Mouse (Mus musculus) bone marrow macrophage, adult 2 months (primary cell): ENCODE results near the gene Slc4a2. TPM values are rescaled to one million over a fixed set of nuclear protein-coding genes. Genes with fewer than 3 reads are reported as not detected.

Source experiments
- H3K27ac ChIP-seq: 2 replicates; pipeline ENCODE4 v1.5.1; 2012; ENCODE audit warnings: low read depth, low read length; ENCODE audit not compliant: insufficient read depth
- H3K4me1 ChIP-seq: 2 replicates; pipeline ENCODE4 v1.6.1; 2012; ENCODE audit warnings: low read length; ENCODE audit not compliant: control insufficient read depth, insufficient read depth
- H3K4me3 ChIP-seq: 2 replicates; pipeline ENCODE4 v1.5.1; 2012; ENCODE audit warnings: mild to moderate bottlenecking, low read length, moderate library complexity; ENCODE audit not compliant: insufficient read depth
- CTCF ChIP-seq: IDR thresholded peaks from 2 replicates; pipeline ENCODE4 v1.5.1; 2012; ENCODE audit warnings: low read depth, mild to moderate bottlenecking, low read length, moderate library complexity
- POLR2A ChIP-seq: IDR thresholded peaks from 2 replicates; pipeline ENCODE4 v1.6.1; 2012; ENCODE audit warnings: mild to moderate bottlenecking, low read depth, low read length, borderline replicate concordance
- polyA plus RNA-seq: library from polyadenylated mRNA; stranded (reverse); fragments of >200 nt; gene quantifications from 2 replicates; pipeline ENCODE4 v1.2.4, GENCODE M21; 2012; ENCODE audit not compliant: missing spikeins, insufficient read depth, insufficient read length

The Slc4a2 gene
- polyA plus RNA-seq, 1 experiment: 45.1 TPM

DNA sequence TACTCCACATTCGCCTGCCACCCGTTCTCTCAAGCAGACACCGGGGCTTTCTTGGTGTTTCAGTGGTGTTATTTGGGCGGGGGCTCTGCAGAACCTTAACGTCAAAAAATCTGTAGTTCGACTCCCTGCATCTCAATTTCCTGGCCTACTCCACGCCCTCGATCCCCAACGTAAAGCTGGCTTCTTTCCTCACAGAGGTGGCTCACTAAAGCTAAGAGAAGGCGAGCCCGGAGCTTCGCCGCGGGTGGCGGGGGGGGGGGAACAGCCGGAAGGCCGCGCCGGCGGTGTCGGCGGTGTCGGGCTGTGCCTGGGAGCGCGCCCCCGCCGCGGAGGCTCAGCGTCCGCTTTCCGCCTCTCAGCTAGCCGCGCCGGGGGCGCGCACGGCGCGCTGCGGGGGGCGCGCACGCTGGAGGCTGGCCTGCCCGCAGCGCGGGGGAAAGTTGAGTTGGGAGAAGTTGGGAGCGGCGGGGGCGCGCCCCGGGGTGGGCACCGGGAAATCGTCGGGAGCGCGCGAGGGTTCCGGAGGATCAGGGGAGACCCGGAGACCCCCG lies 1.3 kb downstream of the Slc4a2 start:
- H3K4me1 ChIP-seq: peaks cover 13% of the 10 kb centered on the region
- TF ChIP-seq POLR2A: no peak
- TF ChIP-seq CTCF: no peak
- H3K27ac ChIP-seq: peak overlapping the region; percentile 93
- H3K4me3 ChIP-seq: peak overlapping the region; percentile 76

DNA sequence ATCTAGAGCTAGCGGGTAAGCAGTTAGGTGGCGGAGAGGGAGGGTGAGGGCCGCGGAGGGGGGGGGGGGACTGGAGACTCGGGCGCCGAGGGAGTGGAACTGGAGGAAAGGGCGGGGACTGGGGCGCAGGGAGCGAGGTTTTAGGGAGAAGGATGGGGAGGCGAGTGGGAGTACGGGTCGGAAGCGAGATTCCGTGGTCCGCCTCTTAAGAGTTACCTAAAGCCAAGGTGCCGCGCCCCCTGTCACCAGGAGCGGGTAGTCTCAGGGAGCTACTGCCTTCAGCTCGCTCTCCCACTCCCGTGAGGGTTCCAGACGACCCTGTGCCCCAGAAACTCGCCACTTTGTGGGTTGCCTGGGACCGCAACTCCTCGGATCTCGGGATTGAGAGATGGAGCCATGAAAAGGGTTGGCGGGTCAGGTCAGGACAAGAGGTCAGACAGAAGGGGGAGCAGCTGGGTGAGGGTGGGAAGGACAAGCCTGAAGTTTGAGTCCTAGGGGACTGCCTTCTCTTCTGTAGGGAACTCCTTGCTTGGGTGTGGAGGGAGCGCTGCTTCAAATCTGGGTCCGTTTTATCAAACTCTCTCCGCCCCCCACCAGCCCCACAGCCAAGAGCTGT lies 1.9 kb downstream of the Slc4a2 start:
- Histone ChIP-seq H3K27ac (peak overlapping the region; percentile 33), H3K4me1 (peaks cover 13% of the 10 kb centered on the region), H3K4me3 (peak overlapping the region; percentile 76)
- TF ChIP-seq POLR2A (no peak), CTCF (no peak)

DNA sequence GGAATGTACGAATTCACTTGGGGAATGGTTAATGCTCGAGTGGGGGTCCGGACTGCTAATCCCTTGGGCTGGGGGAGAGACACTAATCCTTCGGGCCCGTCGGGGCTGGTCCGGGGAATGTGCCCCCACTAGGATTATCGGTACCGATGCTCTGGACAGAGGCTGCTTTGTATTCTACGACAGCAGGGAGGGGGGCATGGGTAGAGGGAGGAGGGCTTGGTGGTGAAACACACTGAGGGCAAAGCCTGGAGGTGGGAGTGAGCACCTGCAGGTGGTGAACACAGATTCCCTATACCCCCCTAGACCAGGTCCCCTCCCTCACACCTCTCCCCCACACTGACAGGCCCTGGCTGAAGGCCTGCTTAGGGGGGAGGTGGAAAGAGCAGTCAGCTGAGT lies 2.4 kb downstream of the Slc4a2 start:
- peak overlapping the region; percentile 76 for H3K4me3 ChIP-seq
- peak overlapping the region; percentile 33; the same call in 1 of the 2 replicates for H3K27ac ChIP-seq
- TF ChIP-seq POLR2A: no peak
- TF ChIP-seq CTCF: no peak
- peaks cover 13% of the 10 kb centered on the region for H3K4me1 ChIP-seq

DNA sequence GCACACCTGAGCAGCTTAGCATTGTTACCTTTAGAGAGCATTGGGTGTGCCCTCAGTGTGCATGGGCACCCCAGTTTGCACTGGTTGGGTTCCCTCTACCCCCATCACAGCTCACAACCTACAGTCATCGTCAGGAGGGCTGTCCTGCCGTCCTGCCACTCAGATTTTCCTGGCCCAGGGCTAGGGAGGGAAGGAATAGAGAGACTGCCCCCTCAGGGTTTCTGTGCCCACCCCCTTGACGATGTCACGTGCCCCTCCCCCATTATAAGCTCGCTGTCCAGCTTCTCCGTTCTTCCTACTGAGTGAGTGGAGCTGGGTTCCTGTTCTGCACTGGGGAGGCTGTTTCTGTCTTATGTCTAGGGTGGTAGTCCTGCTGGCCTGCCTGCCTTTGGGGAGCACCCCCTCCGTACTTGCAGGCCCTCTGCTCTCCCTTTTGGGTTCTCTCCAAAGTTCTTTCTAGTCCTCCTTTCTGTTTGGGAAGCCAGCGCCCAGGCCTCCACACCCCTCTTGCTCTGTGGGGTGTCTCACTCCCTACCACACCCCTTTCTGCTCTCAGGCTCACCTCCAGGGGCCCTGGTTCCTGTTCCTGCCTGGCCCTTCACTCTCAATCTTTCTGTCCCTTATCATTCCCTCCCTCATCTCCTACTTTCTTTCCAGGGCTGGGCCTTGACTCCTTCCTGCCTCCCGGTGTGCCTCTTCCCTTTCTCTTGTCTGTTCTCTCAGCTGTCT lies 3.1 kb downstream of the Slc4a2 start:
- Histone ChIP-seq H3K4me1 (peaks cover 13% of the 10 kb centered on the region), H3K27ac (peak overlapping the region; percentile 40), H3K4me3 (peak overlapping the region; percentile 76)
- TF ChIP-seq CTCF (no peak), POLR2A (no peak)

DNA sequence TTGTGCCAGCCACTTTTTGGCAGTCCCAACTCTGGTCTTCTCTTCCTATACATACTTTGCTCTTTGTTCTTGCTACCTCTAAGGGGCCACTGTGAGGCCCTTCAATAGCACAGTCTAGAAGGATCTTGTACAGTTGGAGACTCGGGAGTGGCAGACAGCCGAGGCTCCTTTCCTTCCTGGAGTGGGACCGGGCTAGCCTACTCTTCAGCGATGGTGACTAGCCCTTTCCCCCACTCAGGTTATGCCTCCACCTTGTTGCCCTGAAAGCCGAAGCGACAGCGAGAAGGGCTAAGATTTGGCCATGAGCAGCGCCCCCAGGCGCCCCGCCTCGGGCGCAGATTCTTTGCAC lies 3.6 kb downstream of the Slc4a2 start:
- Histone ChIP-seq H3K4me1 (peaks cover 13% of the 10 kb centered on the region), H3K4me3 (no peak overlapping the region), H3K27ac (no peak overlapping the region)
- TF ChIP-seq CTCF (no peak), POLR2A (no peak)

DNA sequence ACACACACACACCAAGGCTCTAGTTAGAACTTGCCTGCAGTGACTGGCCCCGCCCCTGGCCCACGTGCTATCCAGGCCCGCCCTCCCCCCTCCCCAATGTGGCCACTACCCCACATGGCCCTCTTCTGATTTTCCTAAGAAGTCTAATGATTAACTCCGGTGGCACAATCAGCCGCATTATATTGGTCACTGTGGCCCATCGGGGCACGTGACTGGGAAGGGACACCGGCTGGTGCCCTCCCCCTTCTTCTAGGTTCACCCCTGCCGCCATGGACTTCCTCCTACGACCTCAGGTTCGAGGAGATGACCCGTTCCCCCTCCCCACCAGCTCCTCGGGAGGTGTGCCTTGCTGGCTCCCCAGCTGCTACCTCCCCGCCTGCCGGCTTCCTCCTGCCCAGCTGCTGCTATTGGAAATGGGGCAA lies 4.4 kb downstream of the Slc4a2 start:
- peaks cover 13% of the 10 kb centered on the region for H3K4me1 ChIP-seq
- TF ChIP-seq CTCF (no peak), POLR2A (no peak)
- H3K27ac ChIP-seq: no peak overlapping the region
- H3K4me3 ChIP-seq: no peak overlapping the region

DNA sequence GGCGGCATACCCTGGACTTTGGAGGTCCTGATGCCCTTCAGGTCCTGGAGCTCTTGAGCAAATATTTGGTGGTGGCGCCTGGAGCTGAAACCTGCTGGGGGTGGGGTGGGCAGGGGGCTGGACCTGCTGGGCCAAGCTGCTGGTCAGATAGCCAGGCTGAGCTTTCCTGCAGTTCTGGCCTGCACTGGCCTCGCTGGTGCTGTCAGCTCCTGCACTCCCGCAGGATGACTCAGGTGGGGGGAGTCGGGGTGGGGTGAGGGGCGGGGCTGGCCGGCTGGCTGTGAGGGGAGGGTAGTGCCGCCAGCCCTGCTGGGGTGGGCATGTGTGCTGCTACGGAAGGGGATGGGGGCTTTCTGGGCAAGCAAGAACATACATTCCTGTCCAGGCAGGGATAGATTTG lies 5.0 kb downstream of the Slc4a2 start:
- no peak overlapping the region for H3K4me3 ChIP-seq
- H3K27ac ChIP-seq: no peak overlapping the region
- H3K4me1 ChIP-seq: peaks cover 13% of the 10 kb centered on the region
- TF ChIP-seq CTCF: no peak
- TF ChIP-seq POLR2A: no peak

DNA sequence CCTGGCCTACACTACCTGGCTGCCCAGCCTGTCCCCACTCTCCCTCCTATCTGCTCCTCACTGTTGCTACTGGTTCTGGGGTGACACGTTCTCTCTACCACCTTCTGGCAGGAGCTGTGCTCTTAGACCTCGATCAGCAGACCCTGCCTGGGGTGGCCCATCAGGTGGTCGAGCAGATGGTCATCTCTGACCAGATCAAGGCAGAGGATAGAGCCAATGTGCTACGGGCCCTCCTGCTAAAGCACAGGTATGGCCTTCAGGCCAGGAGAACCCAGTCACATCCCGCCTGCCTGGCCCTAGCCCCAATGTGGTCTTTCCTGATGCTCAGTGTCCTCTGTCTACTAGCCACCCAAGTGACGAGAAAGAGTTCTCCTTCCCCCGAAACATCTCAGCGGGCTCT lies 10.4 kb downstream of the Slc4a2 start:
- H3K4me1 ChIP-seq: no peaks in the 10 kb centered on the region
- H3K27ac ChIP-seq: no peak overlapping the region
- H3K4me3 ChIP-seq: no peak overlapping the region
- TF ChIP-seq POLR2A (no peak), CTCF (no peak)

DNA sequence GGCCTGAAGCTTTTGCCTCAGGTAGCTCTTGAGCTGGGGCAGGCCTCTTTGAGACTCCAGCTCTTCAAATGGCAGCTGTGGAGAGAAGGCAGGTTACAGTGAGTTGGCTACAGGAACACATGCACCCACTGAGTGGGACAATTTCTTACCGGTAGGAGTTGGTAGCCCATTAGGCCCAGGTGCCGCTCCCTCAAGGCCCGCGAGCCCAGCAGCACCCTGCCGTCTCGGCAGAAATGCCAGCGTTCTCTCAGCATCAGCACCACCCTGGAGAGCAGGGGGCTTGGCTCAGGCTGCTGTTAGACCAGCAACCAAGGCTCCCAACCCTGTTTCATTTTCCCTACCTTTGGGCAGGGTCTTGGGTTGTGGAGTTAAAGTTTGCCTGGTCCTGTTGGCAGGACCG lies 17.6 kb downstream of the Slc4a2 start:
- Histone ChIP-seq H3K27ac (no peak overlapping the region), H3K4me3 (no peak overlapping the region), H3K4me1 (peaks cover 9% of the 10 kb centered on the region)
- TF ChIP-seq POLR2A: no peak

DNA sequence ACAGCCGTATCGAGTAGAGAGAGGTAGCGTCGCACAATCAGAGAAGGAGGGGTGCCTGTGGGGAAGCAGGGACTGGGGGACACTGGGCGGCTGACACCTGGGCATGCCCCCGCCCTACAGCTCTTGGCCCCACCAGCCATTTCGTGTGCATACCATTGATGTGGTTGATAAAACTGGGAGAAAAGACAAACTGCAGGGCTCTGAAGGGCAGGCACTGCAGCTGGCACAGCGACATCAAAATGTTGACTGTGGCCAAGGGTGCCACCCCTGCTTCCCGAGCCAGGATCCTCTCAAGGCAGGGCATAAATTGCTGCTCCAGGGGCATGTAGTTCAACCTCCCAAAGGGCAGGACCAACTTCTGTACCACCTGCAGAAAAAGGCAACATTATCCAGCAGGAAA lies 18.4 kb downstream of the Slc4a2 start:
- H3K4me1 ChIP-seq: peaks cover 9% of the 10 kb centered on the region
- no peak overlapping the region for H3K27ac ChIP-seq
- no peak overlapping the region for H3K4me3 ChIP-seq
- TF ChIP-seq CTCF (no peak), POLR2A (no peak)

DNA sequence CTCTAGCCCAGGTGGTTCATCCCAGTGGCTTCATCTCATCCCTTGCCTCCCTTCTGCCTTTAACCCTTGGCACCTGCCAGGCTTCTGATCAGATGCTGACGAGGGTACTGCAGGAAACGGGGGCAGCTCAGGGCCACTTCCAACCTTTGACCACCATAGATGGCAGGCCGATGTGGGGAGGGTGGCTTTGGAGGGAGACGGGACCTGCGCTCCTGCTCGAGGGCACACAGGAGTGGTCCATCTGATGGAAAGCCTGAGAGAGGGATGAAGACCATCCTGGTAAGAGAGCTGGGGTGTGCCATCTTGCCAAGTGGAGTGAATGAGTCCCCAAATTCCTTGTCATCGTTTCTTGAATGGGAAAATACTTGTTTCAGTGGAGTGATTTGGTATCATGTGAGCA lies 19.6 kb downstream of the Slc4a2 start:
- Histone ChIP-seq H3K4me1 (peaks cover 12% of the 10 kb centered on the region), H3K4me3 (no peak overlapping the region), H3K27ac (no peak overlapping the region)
- TF ChIP-seq POLR2A (no peak), CTCF (no peak)
